Mouse (Mus musculus): Measurements from ENCODE around the gene Galk2.

- TF ChIP-seq ZNF384 (IDR thresholded peaks at IDR 0.05; ENCODE audit: low read depth, low read length) (no peak), MAFK (IDR thresholded peaks at IDR 0.05; ENCODE audit: insufficient read depth, low read depth, low read length) (no peak), ZC3H11A (IDR thresholded peaks at IDR 0.05; ENCODE audit: borderline replicate concordance, low read depth, low read length) (no peak), CHD2 (IDR thresholded peaks at IDR 0.05; ENCODE audit: low read depth, low read length) (no peak)
Measured at GRCm38 (mm10) chr2:125975206-125975605, 116.3 kb downstream of the Galk2 start.
